Mouse (Mus musculus): ENCODE measurements around the gene Rph3a. TPM values are rescaled to one million over a fixed set of nuclear protein-coding genes. Genes with fewer than 3 reads are reported as not detected.

Gene Rph3a
- 93.8 and 123 TPM in 2 replicates for polyA plus RNA-seq (2021; fragmentation: Nextera tagmentation)
- long read RNA-seq, experiment 1, partial matches to known transcripts, result 95 of 405 reads
- long read RNA-seq, experiment 1, other reads (novel, unspliced or antisense), result 310 of 405 reads
- long read RNA-seq, experiment 2, partial matches to known transcripts, result 51 of 142 reads
- long read RNA-seq, experiment 2, other reads (novel, unspliced or antisense), result 91 of 142 reads

DNA sequence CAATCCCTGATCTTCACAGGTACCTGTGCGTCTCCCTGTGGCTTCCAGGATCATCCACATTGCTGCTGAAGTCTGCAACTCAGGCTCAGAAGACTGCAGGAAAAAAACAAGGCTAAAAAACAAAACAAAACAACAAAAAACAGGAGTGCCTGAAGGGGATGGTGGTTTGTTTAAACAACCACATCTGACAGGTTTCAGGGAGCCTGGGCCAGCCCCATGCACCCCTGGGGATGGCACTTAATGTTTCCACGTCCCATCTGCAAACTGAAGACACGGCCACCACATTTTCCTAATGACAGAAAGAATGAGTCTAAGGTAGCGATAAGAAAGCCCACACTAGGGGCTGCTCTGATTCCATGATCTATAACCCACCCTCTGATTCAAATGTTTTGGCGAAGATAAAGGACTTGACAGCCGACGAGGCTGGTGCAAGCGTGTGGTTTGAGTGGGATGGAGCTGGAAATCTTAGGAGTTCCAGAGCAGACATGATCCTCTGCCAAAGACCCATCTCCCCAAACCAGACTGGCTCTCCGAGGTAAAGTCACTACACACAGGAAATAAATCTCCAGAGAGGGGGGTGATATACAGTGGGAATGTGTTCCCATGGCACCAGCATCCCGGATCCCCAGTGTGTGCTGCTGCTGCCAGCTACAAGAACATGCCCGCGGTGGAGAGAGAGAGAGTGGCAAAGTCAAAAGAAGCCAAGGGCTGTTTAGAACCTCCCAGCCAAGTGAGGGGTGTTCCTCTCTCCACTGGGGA, at the start of gene Rph3a:
Gene Rph3a (minus strand): TSS at position 282 of the 759 bp plus-strand sequence.

DNA sequence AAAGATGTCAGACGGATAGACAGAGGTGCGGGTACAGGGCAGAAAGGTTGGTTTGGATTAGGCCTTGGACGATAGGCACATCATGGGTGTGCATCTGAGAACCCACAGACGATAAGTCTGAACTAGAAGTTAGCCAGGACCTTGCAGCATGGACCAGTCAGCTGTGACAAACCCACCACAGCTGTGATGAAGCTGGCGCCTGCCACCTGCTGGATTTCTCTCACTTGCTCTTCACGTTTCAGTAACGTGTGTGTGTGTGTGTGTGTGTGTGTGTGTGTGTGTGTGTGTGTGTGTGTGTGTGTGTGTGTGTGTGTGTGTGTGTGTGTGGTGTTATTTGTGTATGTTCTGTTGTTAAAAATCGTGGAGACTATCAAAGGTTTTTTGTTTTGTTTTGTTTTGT, 95.7 kb downstream of the Rph3a start, which contains the start of gene Oas1d:
Gene Oas1d (plus strand): TSS at position 333 of the 400 bp plus-strand sequence.

GRCm38 (mm10) chr5:120906791-120907733, 102.8 kb downstream of the Rph3a start, which contains the start of gene Oas1a:
Oas1a (minus strand) TSS chr5:120907521.

Other genes with a start within 250 kb of the Rph3a start
- gene Oas3, start 232.4 kb downstream of the Rph3a start, polyA plus RNA-seq (2021; fragmentation: Nextera tagmentation), result 0.04 and 0.10 TPM in 2 replicates
- gene Oas1e, start 214.6 kb downstream of the Rph3a start, polyA plus RNA-seq (2021; fragmentation: Nextera tagmentation), result not detected in 2 replicates
- 0.45 and 0.86 TPM in 2 replicates for gene Oas1c, start 197.6 kb downstream of the Rph3a start, polyA plus RNA-seq (2021; fragmentation: Nextera tagmentation)
- not detected in 2 replicates for gene Oas1f, start 162.7 kb downstream of the Rph3a start, polyA plus RNA-seq (2021; fragmentation: Nextera tagmentation)
- not detected in 2 replicates for gene Oas1h, start 148.7 kb downstream of the Rph3a start, polyA plus RNA-seq (2021; fragmentation: Nextera tagmentation)
- gene Oas1g, start 122.5 kb downstream of the Rph3a start, polyA plus RNA-seq (2021; fragmentation: Nextera tagmentation), result 0.28 and 0.29 TPM in 2 replicates
- gene Oas1a, start 102.6 kb downstream of the Rph3a start, polyA plus RNA-seq (2021; fragmentation: Nextera tagmentation), result 1.1 and 1.2 TPM in 2 replicates
- gene Oas1d, start 95.6 kb downstream of the Rph3a start, polyA plus RNA-seq (2021; fragmentation: Nextera tagmentation), result not detected in 2 replicates
- gene Ptpn11, start 181.3 kb upstream of the Rph3a start, polyA plus RNA-seq (2021; fragmentation: Nextera tagmentation), result 17.4 and 22.3 TPM in 2 replicates
- gene Rpl6, start 194.4 kb upstream of the Rph3a start, polyA plus RNA-seq (2021; fragmentation: Nextera tagmentation), result 891 and 960 TPM in 2 replicates
- gene Hectd4, start 210.1 kb upstream of the Rph3a start, polyA plus RNA-seq (2021; fragmentation: Nextera tagmentation), result 22.9 and 23.1 TPM in 2 replicates

Measured in left cerebral cortex, adult 6 months (tissue).